Mouse (Mus musculus) lung, postnatal 4 days (tissue): Measurements from ENCODE around the gene Slc22a12.

ENCODE experiments used
- DNase-seq, 2 experiments: peaks; one replicate each; pipeline ENCODE4 v3.0.0; 2021

Slc22a12 gene

GRCm38 (mm10) chr19:6489030-6489429 lies 53.8 kb downstream of the Slc22a12 start:
- DNase-seq: peak; percentile 72 to 87
